Mouse (Mus musculus): ENCODE results near the gene Pfn1.
A peak's percentile ranks its signal among the peaks of the same experiment; 100 is the strongest.

Gene Pfn1

DNA sequence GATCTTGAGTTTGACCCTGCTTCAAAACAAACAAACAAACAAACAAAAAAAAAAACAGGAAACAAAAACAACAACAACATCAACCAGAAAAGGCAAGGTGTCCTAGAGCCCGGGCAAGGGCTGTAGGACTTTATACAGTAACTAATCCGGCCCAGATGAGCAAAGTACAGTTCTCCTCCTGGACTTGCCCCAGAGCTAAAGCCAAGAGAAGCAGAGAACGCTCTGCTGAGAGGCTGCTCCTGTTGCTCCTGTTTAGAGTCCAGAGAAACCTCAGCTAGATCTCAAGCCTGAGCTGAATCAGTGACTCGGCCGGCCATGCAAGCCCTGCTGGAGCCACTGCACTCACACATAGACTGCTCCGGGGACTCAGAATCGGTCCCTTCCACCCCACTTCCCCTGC lies 24.3 kb downstream of the Pfn1 start:
- no peak for DNase-seq

DNA sequence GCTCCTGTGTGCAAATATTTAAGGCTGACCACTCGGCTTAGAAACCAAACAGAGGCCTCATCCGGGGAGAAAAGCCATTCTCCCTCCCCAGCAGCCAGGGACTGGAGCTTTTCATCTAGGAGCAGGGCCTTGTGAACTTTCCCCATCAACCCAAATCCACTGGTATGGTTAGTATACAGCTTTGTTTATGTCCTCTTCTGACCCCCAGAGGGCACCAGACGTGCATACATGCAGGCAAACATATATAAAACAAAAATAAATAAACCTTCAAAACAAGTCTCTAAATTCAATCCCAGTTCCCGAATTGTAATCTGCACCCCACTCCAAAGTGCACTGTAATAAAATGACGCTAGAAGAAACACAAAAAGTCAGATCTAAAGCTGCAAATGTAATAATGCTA lies 24.9 kb downstream of the Pfn1 start:
- peak; percentile 22 for DNase-seq

DNA sequence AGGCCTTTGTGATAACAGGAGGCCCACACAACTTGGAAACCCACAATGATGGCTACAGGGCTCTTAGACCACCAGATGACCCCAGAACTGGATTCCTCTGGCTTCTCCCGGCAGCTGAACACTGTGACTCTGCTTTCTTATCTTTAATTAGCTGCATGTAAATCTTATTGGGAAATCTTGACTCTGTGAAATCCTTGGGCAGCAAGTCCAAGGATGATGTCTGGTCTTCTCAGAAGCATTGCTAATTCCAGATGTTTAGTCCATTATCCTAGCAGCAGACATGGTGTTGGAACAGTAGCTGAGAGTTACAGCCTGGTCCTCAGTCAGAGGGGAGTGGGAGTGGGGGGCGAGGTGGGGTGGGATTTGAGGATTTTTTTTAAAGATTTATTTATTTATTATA lies 26.0 kb downstream of the Pfn1 start:
- no peak for DNase-seq

DNA sequence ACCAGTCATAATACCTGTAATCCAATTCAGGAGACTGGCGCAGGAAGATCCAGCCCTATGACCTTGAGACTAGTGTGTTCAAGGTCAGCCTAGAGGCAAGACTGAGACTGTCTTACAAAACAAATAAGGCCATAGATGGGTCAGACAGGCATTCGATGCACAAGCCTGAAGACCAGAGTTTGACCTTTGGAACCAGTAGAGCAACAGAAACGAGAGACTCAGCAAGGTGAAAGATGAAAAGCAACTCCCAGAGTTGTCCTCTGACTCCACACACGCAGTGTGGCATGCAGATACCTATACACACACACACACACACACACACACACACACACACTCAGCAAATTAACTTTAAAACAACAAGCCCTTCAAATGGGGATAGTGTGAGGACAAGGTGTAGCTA lies 27.6 kb downstream of the Pfn1 start:
- no peak for DNase-seq

DNA sequence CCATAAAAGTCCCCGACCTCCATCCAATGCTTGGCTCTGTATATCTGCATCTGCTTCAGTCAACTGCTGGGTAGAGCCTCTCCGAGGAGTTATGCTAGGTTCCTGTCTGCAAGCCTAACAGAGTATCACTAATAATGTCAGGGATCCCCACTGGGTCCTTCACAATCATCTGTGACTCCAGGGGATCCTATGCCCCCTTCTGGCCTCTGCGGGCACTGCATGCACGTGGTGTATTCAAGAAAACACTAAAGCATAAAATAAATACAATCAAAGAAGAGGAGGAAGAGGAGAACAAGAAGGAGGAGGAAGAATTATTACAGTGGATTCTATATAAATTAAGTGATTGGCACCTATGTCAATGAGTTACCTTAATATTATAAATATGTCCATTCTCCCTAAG lies 29.0 kb downstream of the Pfn1 start:
- DNase-seq: peak; percentile 68

DNA sequence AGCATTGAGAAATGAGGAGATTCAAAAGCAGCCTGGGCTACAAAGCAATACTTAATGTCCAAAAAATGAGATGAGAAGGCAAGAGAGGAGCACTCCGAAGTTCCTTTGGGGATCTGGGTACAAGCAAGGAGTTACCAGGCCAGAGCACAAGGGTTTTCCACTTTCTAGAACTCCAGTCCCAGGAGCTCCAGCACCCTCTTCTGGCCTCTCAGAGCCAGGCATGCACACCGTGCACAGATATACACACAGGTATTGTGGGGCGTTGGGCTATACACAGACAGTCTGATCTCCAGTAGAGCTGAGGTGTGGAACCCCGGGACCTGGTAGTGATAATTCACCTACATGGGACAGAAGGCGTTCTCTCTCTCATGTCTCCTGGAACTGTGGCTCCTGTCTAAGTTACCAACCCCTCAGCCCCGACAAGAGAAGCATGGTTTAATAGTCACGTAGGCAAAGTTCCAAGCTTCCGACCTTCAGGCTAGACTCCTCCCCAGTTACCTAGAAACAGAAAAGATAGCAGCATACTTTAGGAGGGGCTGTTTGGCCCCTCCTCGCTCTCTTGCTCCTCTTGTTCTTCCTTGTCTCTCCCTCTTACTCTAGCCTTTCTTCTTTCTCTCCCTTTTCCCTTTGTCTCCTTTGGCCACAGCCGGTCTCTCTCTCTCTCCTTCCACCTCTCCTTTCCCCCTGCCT lies 31.2 kb downstream of the Pfn1 start:
- DNase-seq: no peak

DNA sequence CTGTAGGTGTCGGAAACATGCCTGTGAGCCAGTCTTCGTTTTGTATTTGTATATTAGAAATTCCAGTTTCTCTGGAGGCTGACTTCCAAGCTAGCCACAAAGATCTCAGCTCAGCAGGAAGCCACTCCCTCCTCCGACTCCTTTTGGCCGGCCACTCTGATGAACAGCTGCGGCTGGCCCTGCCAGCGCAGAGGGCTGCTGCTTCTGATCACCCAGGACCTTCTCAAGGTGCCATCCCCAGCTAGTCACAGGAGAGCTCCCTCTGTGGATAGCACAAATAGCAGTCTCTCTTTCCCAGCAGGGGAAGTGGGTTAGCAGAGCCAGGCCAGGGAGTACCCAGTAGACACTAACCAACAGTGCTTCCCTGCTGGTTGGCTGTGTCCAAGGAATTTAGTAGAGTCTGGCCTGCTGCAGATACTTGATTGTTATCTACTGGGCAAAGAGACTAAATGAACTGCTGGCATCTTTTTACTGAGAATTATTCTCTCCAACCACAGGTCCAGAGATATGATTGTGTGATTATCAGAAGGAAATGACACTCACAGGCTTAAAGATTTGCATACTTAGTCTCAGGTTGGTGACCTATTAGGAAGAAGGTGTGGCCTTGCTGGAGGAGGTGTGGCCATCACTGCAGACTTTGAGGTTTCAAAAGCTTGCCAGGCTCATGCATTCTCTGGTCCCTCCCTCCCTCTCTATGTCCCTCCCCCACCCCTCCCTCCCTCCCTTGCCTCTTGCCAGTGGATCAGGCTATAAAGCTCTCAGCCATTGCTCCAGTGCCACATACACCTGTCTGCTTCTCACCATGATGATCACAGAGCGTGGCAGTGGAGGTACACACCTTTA lies 32.3 kb downstream of the Pfn1 start:
- DNase-seq: no peak

DNA sequence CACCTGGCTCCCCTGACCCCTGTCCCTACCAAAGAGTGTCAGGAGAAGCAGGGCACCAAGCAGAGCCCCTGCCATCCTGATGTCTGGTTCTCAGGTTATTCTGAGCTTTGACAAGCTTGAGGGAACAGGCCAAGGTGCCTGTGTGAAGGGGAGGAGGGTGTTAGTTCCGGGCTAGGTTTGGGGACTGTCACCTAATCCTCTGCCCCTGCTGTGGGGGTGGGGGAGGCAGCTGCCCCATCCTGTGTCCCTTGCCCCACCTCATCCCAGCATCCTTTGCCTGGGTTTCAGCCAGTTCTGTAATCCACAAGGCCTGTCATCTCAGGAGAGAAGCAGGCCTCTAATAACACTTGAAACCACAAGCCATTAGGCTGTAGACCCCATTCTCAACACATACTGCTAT lies 35.3 kb downstream of the Pfn1 start, which contains the start of gene Chrne:
TSS of gene Chrne (minus strand) at position 116 of the 400 bp plus-strand sequence.
- DNase-seq: no peak

DNA sequence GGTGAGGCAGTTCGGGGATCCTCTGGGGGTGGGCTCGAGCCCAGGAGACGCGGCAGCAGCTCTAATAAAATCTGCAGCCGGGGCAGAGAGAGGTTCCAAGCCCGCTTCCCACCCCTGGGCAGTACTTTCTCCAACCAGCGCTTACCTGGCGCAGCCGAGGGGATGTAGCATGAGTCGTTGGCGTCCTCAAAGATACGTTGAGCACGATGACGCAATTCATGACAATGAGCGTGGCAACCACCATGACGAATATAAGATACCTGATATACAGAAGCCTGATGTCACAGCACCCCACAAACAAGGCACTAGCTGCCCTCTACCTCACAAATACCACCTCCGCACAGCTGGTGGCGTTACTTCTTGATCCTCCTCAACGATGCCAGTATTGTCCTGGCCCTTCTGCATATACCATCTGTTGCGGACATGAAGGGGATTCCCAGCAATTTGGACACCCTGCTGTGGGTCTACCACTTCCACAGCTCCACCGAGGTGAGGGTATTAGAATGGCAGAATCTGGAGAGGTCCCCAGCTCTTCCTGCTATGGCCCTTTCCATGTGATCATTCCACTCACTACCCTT lies 38.8 kb downstream of the Pfn1 start, which contains the start of gene 4930544D05Rik:
TSS of gene 4930544D05Rik (plus strand) at position 333 of the 578 bp plus-strand sequence.
- no peak for DNase-seq

DNA sequence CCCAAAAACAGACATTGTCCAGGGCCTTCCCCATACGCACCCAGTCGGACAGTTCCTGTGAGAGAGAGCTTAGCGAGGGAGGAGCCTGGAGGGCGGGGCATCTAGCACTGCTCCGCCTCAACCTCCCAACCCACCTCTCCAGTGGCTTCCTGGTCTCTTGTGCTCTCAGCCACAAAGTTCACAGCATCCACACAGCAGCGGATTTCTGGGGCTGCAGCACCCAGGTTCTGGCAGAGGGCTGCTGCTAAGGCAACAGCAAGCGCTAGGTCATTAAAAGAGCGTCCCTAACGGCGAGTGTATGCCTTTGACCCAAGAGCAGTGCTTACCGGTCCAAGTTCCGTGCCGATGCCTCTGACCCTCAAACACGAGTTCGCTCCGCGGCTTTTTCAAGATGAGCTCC lies 39.4 kb downstream of the Pfn1 start:
- peak; percentile 76 for DNase-seq

DNA sequence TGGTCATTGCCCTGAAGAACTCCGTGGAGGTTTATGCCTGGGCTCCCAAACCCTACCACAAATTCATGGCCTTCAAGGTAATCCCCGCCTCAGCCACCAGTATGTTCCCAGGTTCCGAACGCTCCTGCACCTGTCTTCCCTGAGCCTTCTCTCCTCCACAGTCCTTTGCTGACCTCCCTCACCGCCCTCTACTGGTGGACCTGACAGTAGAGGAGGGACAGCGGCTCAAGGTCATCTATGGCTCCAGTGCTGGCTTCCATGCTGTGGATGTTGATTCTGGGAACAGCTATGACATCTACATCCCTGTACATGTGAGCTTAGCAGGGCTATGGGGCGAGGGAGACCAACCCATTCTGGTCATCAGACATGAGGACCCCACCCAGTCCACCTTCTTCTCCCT lies 41.9 kb downstream of the Pfn1 start:
- DNase-seq: no peak

DNA sequence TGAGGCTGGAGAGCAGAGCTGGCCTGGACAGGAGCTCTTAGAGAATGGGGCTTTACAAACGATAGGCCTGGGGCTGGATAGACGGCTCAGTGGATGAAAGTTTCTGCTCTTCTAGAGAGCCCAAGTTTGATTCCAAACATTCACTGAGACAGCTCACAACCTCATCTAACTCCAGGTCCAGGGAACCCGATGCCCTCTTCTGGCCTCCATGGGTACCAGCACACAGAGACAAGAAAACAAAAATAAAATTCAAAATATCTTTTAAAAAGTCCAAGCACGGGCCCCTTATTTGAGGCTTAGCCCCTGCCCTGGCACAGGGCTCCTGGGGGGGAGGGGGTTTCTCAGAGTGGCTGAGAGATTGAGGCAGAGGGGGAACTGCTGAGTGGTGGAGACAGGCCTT lies 43.7 kb downstream of the Pfn1 start:
- DNase-seq: no peak

DNA sequence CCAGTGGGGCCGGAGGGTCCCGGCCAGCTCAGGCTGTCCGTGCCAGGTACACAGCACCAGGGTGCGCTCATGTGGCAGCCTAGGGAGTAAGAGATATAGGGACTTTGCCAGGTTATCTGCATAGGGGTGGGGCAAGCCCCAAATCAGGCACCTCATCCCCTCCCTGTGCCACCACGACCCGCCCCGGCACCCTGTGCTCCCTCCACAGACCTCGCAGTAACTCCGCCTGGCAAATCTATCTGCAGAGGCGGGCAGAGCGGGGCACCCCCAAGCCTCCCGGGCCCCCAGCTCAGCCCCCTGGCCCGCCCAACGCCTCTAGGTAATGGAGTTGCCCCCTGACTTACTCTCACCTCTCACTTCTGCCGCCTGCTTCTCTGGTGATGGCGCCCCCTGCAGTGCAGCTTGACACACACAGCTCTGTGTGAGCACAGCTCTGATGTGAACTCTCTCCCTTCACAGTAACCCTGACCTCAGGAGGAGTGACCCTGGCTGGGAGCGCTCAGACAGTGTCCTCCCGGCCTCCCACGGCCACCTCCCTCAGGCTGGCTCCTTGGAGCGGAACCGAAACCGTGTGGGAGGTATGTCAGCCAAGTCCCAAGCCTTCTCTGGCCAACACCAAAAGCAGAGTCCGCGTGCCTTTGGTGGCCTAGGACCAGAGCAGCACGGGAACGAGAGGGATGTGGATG lies 45.9 kb downstream of the Pfn1 start:
- DNase-seq: no peak

DNA sequence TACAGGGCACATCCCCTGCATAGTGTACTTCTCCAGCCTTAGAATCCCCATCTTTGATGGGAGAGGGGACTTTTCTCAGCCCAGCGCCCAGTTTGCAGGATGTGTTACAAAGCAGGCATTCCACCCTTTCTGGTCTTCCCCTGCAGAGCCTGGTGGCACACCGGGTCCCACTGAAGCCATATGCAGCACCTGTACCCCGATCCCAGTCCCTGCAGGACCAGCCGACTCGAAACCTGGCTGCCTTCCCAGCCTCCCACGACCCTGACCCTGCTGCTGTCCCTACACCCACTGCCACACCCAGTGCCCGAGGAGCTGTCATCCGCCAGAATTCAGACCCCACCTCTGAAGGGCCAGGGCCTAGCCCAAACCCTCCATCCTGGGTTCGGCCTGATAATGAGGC lies 46.8 kb downstream of the Pfn1 start:
- no peak for DNase-seq

DNA sequence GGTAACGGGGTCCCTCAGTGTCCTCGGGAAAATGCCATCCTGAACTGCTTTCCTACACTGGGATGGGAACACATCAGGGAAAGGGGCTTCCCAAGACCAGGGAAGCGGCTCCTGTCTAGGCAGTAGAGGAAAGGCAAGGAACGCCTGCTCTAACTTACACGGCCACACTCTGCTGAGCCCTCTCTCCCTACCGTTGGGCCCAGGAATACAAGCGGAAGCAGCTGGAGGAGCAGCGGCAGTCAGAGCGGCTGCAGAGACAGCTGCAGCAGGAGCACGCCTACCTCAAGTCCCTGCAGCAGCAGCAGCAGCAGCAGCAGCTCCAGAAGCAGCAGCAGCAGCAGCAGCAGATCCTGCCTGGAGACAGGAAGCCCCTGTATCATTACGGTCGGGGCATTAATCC lies 47.7 kb downstream of the Pfn1 start:
- DNase-seq: no peak

DNA sequence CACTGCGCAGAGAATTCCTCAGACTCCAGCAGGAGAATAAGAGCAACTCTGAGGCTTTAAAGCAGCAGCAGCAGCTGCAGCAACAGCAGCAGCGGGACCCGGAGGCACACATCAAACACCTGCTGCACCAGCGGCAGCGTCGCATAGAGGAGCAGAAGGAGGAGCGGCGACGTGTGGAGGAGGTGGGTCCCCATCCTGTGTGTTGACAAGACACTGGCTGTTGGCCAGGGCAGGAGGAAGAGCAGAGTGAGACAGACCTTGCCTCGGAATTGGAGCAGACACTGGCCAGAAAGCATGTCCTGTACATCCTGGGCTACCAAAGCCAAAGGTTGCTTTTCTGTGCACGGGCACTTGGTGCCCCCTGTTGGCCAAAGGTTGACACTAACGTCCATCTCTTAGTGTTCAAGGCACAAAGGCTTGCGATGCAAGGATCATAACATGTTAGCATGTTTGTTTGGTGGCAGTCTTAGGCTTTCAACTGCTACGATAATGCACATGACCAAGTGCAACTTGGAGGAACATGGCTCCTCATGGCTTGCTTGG lies 49.3 kb downstream of the Pfn1 start:
- peak; percentile 82 for DNase-seq

Measured in embryo, embryonic 11 days (tissue).